In genomic region chr2:152273639-152274038, GRCm38 (mm10) we compare ENCODE assay signal across 12 mouse cellular contexts. TPM values are rescaled to one million over a fixed set of nuclear protein-coding genes. Genes with fewer than 3 reads are reported as not detected.
DNase-seq lines count a peak whose midpoint lies in the region; ATAC-seq and TF ChIP-seq lines count a peak whose summit lies in the region.
"Had no signal": no experiment of that assay in that cellular context is flagged by ENCODE, and none has a peak within 500 bp of the region (broad histone marks: within the 10 kb centered on the region; RNA-seq: fewer than 3 reads in every experiment).

No protein-coding gene starts in this region.

- no peaks in the 10 kb centered on the region for H3K4me1 ChIP-seq in kidney, postnatal 0 days (replicated peaks; ENCODE audit: insufficient read depth, low read length)
- H3K4me1 ChIP-seq: heart, embryonic 12.5 days; hindbrain, embryonic 10.5 days; liver, embryonic 13.5 days had no signal

- peaks cover 42% of the 10 kb centered on the region for H3K36me3 ChIP-seq in kidney, postnatal 0 days (ENCODE audit: insufficient read depth, low read length)

- DNase-seq in kidney, postnatal 0 days (ENCODE audit: low spot score) = peak; percentile 41
- no peak for DNase-seq in kidney, adult 9 months
- DNase-seq in 416B (ENCODE audit: low read depth) = peak; percentile 40
- DNase-seq in CD4-positive, CD25-positive, alpha-beta regulatory T cell, adult 2 months (ENCODE audit: low read depth, low spot score) = peak; percentile 27
- no peak for DNase-seq in adipocyte (ENCODE audit: low spot score)
- DNase-seq in urinary bladder, adult 18-20 months (ENCODE audit: low spot score in 2 of 2) = no peak
- DNase-seq: adrenal gland, adult 8-10 months; kidney, adult 2 months; liver, embryonic 13.5 days had no signal

- 74% methylated on average over 2 of the region's 2 CpGs for WGBS in kidney, postnatal 0 days

- H3K4me2 ChIP-seq in kidney, postnatal 0 days (ENCODE audit: low read length) = no peak overlapping the region
- H3K4me2 ChIP-seq: heart, embryonic 12.5 days; liver, embryonic 13.5 days had no signal

- H3K9ac ChIP-seq in kidney, postnatal 0 days (ENCODE audit: low read depth, low read length) = no peak overlapping the region
- H3K9ac ChIP-seq: heart, embryonic 12.5 days; liver, embryonic 13.5 days had no signal

- H3K27me3 ChIP-seq in kidney, postnatal 0 days (ENCODE audit: insufficient read depth, low read length) = no peaks in the 10 kb centered on the region
- H3K27me3 ChIP-seq: heart, embryonic 12.5 days; liver, embryonic 13.5 days had no signal

- no peak for ATAC-seq in kidney, postnatal 0 days (replicated peaks; ENCODE audit: low FRiP score, low read depth)
- 0 out of 2 replicates have a peak, but pooled peaks have one; percentile 39 for ATAC-seq in common myeloid progenitor, adult 5-6 weeks (replicated peaks; ENCODE audit: low read depth, poor library complexity, severe bottlenecking)

- no peak overlapping the region for H3K4me3 ChIP-seq in kidney, postnatal 0 days (replicated peaks; ENCODE audit: low read depth, low read length)
- H3K4me3 ChIP-seq: heart, embryonic 12.5 days; hindbrain, embryonic 10.5 days; liver, embryonic 13.5 days had no signal

- no peaks in the 10 kb centered on the region for H3K9me3 ChIP-seq in kidney, postnatal 0 days (replicated peaks; ENCODE audit: low read length)
- H3K9me3 ChIP-seq: heart, embryonic 12.5 days; hindbrain, embryonic 10.5 days; liver, embryonic 13.5 days had no signal

- peak; percentile 48; the same call in 1 of the 2 replicates for TF ChIP-seq CTCF in kidney, postnatal 0 days (IDR thresholded peaks at IDR 0.05; ENCODE audit: low read depth)

- H3K27ac ChIP-seq in kidney, postnatal 0 days = no peak overlapping the region
- H3K27ac ChIP-seq: hindbrain, embryonic 10.5 days; liver, embryonic 13.5 days had no signal

RNA-seq across cellular contexts. Expression of gene Tbc1d20, which starts 20.0 kb away (rescaled TPM):
- 30.4 and 31.7 TPM in 2 replicates for polyA plus RNA-seq in kidney, postnatal 0 days (2015; fragmentation: Nextera tagmentation; extraction: Ambion mirVana)
- total RNA-seq in common myeloid progenitor, adult 5-6 weeks (2017) = 15.1 and 17.1 TPM in 2 replicates

RNA-seq across cellular contexts. Expression of gene Csnk2a1, which starts 47.0 kb away (rescaled TPM):
- 77.9 and 83.1 TPM in 2 replicates for polyA plus RNA-seq in kidney, postnatal 0 days (2015; fragmentation: Nextera tagmentation; extraction: Ambion mirVana)
- 105 and 132 TPM in 2 replicates for total RNA-seq in common myeloid progenitor, adult 5-6 weeks (2017)

RNA-seq across cellular contexts. Expression of gene Rbck1, which starts 58.8 kb away (rescaled TPM):
- 67.6 and 68.4 TPM in 2 replicates for polyA plus RNA-seq in kidney, postnatal 0 days (2015; fragmentation: Nextera tagmentation; extraction: Ambion mirVana)
- 45.6 and 61.9 TPM in 2 replicates for total RNA-seq in common myeloid progenitor, adult 5-6 weeks (2017)

Comparison
In these comparisons a context has a peak if more than half of its experiments do, and no peak if none do; other contexts are left out.
1. DNase-seq: peak in kidney, postnatal 0 days (single experiment), 416B (single experiment) and CD4-positive, CD25-positive, alpha-beta regulatory T cell, adult 2 months (single experiment); none in kidney, adult 9 months (single experiment), adipocyte (single experiment) and urinary bladder, adult 18-20 months (0 of 2).